Mouse (Mus musculus) forebrain, embryonic 13.5 days (tissue): Measurements from ENCODE around the gene Tsen34. TPM values are rescaled to one million over a fixed set of nuclear protein-coding genes. Genes with fewer than 3 reads are reported as not detected.
A peak's percentile ranks its signal among the peaks of the same experiment; 100 is the strongest.

Experiments
- ATAC-seq: fragments of 200-750 bp; cut with Nextera tagmentation; 2 replicates; pipeline ENCODE4 v1.8.0; 2017
- H3K27ac ChIP-seq: fragments of 300-500 bp; sonication (generic); 2 replicates; pipeline ENCODE4 v1.5.1; 2015; ENCODE audit warnings: inconsistent platforms, mild to moderate bottlenecking, moderate library complexity
- H3K27me3 ChIP-seq: fragments of 300-500 bp; sonication (generic); 2 replicates; pipeline ENCODE4 v1.6.1; 2015; ENCODE audit warnings: mild to moderate bottlenecking, inconsistent platforms
- H3K36me3 ChIP-seq: fragments of 300-500 bp; sonication (generic); 2 replicates; pipeline ENCODE4 v1.6.1; 2015; ENCODE audit warnings: mild to moderate bottlenecking, inconsistent platforms; ENCODE audit not compliant: poor library complexity, severe bottlenecking
- H3K4me1 ChIP-seq: fragments of 300-500 bp; sonication (generic); 2 replicates; pipeline ENCODE4 v1.6.1; 2015; ENCODE audit warnings: inconsistent platforms
- H3K4me2 ChIP-seq: fragments of 300-500 bp; sonication (generic); 2 replicates; pipeline ENCODE4 v1.6.1; 2015; ENCODE audit warnings: inconsistent platforms, mild to moderate bottlenecking, moderate library complexity
- H3K4me3 ChIP-seq: fragments of 300-500 bp; sonication (generic); 2 replicates; pipeline ENCODE4 v1.5.1; 2015; ENCODE audit warnings: mild to moderate bottlenecking, inconsistent platforms
- H3K9ac ChIP-seq: fragments of 300-500 bp; sonication (generic); 2 replicates; pipeline ENCODE4 v1.6.1; 2015; ENCODE audit warnings: mild to moderate bottlenecking, inconsistent platforms
- H3K9me3 ChIP-seq: fragments of 300-500 bp; sonication (generic); replicated peaks from 2 replicates; pipeline ENCODE4 v1.6.1; 2016; ENCODE audit warnings: inconsistent platforms
- WGBS: fragments of 180-500 bp; shearing (Covaris S2); methylation state at CpG from one replicate; pipeline ENCODE4 v1.1.7; 2015; 5-methylcytosine and 5-hydroxymethylcytosine counted together
- polyA plus RNA-seq: library from polyadenylated mRNA; unstranded; fragments of >200 nt; fragmentation: Nextera tagmentation; extraction: Ambion mirVana; gene quantifications from 2 replicates; pipeline ENCODE4 v1.2.1, GENCODE M21; 2015

Gene Tsen34
- polyA plus RNA-seq, result 227 and 236 TPM in 2 replicates

DNA sequence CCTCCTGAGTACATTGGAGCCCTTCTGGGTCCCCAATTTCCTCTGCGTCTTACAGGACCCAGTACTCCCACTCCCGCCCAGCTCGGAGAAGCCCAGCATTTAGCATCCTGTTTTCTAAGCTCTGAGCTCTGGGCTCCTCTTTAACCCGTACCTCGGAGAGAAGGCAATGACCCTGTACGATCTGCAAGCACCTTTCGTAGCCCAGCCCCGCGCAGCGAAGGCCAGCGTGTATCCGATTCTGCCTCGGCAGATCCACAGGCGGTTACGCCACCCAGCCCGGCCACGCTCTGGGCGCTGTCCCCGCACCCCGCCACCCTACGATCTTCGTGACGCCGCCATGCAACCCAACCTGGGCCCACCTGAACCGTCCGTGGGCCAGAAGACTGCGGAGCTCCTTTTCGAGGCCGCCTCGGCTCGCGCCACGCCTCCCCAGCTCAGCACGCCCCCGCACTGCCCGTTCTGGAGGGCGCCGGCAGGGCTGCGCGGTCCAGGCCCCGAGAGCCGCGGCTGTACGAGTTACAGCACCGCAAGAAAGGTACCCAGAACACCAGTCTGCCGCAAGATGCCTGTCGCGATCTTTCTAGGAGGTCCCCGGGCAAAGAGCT lies at the start of gene Tsen34:
Tsen34 (plus strand) TSS at position 482 of the 605 bp plus-strand sequence.
- Histone ChIP-seq H3K27me3 (no peaks in the 10 kb centered on the region), H3K27ac (peak within 1 kb of the TSS; percentile 89), H3K4me1 (peaks cover 26% of the 10 kb centered on the region), H3K9me3 (no peaks in the 10 kb centered on the region), H3K4me3 (peak within 1 kb of the TSS; percentile 75), H3K9ac (peak within 1 kb of the TSS; percentile 91), H3K4me2 (peak within 1 kb of the TSS; percentile 84), H3K36me3 (peaks cover 22% of the 10 kb centered on the region)
- WGBS, result under 1% methylated on average over 49 of the region's 49 CpGs
- peak; percentile 0; the same call in 1 of the 2 replicates for ATAC-seq

DNA sequence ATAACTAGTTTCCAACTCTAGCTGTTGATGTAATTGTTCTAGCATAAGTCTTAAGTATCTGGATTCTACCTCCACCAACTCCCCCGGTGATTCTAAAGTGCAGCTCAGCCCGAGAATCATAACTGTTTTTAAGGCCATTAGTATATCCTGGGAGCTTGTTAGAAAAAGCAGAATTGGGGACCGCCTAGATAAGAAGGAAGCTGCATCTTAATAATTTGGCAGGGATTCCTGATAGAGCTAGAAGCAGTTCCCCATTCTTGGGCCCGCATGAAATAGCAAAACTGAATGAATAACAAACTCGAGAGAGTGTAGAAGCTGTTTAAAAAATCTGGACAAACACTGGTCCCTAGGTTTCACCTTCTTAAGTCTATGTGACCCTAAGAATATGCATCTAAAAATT lies 49.3 kb upstream of the Tsen34 start:
- Histone ChIP-seq H3K4me2 (peak overlapping the region; percentile 93; the same call in 1 of the 2 replicates), H3K9ac (no peak overlapping the region), H3K27me3 (no peaks in the 10 kb centered on the region), H3K36me3 (peaks cover 46% of the 10 kb centered on the region), H3K9me3 (no peaks in the 10 kb centered on the region), H3K27ac (no peak overlapping the region), H3K4me1 (peaks cover 30% of the 10 kb centered on the region), H3K4me3 (no peak overlapping the region)
- ATAC-seq, result no peak
- WGBS, result 75% methylated on average over 5 of the region's 5 CpGs

DNA sequence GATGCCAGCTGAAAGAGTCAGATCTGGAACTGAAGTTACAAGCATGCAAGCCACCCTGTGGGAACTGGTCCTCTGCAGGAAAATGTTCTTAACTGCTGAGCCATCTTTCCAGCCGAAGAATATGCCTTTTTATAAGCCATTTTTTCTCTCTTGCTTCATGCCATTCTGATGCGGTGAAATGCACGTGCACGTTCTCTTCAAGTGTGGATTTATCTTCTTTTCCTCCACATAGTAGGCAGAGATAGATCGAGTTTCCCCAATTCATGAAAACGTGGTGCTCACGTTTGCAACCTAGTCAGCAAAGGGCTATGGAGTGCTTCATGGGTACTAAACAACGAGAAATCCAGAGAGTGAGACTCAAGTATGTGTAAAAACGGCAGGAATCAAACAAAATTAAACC lies 48.8 kb upstream of the Tsen34 start:
- Histone ChIP-seq H3K4me3 (peak overlapping the region; percentile 95), H3K27ac (no peak overlapping the region), H3K36me3 (peaks cover 42% of the 10 kb centered on the region), H3K9me3 (no peaks in the 10 kb centered on the region), H3K27me3 (no peaks in the 10 kb centered on the region), H3K9ac (0 out of 2 replicates have a peak overlapping the region, but pooled peaks have one; percentile 1), H3K4me1 (peaks cover 34% of the 10 kb centered on the region), H3K4me2 (peak overlapping the region; percentile 93)
- ATAC-seq, result no peak
- WGBS, result 24% methylated on average over 9 of the region's 9 CpGs

DNA sequence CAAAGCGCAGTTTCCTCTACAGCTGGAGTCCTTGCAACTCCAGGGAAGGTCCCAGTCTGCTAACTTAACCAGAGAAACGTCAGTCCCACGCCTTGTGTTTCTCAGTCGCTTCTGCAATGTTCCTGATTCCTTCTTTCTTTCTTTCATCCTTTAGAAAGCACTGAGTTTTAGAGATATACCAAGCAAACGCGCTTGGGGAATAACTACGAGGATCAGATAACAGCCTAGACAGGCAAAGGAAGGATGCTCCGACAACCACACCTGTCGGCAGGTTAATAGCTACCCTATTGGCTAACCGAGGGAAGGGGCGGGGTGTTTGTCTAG lies 48.4 kb upstream of the Tsen34 start:
- Histone ChIP-seq H3K4me1 (peaks cover 38% of the 10 kb centered on the region), H3K36me3 (peaks cover 38% of the 10 kb centered on the region), H3K27ac (peak overlapping the region; percentile 97; the same call in 1 of the 2 replicates)

DNA sequence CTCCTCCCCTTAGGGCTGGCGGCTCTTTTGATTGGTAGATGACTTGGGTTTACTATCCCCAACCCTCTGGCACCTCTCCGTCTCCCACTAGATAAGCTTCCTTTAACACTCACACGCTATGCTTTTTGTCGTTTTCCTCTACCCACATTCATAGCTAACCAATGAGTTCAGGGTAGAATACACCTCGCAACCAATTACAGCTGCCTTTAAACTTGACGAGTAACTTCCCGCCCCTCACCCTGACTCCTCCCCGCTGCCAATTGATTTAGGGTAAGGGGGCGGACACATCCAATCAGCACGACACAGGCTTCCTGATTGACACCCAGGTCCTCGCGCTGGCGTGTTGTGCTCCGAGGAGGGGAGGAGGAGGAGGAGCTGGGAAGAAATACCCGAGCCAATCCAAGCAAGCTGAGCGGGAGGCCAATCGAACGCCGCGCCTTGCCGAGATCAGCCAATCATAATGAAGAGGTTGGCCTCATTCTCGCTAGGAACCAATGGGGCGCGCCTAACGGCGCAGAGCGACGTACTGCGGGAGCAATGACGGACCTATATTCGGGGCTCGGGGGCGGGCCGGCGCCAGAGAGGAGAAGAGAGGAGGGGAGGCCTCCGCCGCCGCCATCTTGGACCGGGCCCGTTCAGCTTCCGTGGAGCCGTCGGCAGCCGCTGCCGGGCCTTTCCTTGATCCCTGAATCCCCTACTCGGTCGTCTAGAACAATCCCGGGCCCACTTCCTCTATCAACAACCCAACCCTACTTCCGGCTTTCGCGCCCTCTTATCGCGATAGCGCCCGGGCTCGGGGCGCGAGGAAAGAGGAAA lies 47.8 kb upstream of the Tsen34 start, which contains the start of gene Cnot3:
Cnot3 (plus strand) TSS at position 597 of the 816 bp plus-strand sequence.
- Histone ChIP-seq H3K9me3 (no peaks in the 10 kb centered on the region), H3K27me3 (no peaks in the 10 kb centered on the region), H3K4me1 (peaks cover 43% of the 10 kb centered on the region), H3K4me3 (peak within 1 kb of the TSS; percentile 95), H3K4me2 (peak within 1 kb of the TSS; percentile 93), H3K36me3 (peaks cover 32% of the 10 kb centered on the region), H3K9ac (peak within 1 kb of the TSS; percentile 99), H3K27ac (peak within 1 kb of the TSS; percentile 97)
- under 1% methylated on average over 58 of the region's 58 CpGs for WGBS
- peak; percentile 98 for ATAC-seq

More for the DNA sequence above, 48.4 kb upstream of the Tsen34 start:
- Histone ChIP-seq H3K4me3 (peak overlapping the region; percentile 95), H3K9me3 (no peaks in the 10 kb centered on the region), H3K27me3 (no peaks in the 10 kb centered on the region), H3K9ac (0 out of 2 replicates have a peak overlapping the region, but pooled peaks have one; percentile 1), H3K4me2 (peak overlapping the region; percentile 93)
- no peak for ATAC-seq
- 1% methylated on average over 11 of the region's 11 CpGs for WGBS

DNA sequence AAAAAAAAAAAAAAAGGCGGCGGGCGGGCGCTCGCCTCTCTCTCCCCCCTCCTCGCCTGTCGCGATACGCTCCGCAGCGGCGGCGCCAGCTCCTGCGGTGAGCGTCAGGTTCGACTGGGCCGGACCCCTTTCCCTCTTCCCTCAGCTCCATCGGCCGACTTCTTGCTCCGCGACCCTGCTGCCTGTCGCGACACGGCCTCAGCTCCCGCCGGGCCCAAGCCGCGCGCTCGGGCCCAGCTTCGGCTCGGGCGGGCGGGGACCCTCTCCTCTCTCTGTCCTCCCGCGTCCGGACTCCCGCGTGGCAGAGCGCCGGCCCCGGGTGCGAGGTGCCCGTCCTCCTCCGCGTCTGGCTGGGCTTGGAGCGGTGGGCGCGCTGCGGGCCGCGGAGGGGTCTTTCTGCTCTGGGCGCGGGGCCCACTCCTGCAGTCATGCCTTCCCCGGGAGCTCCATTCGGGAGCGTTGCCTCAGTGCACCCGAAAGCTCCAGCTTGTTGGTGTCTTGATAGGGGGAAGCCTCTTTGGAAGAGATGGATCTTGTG lies 47.1 kb upstream of the Tsen34 start:
- Histone ChIP-seq H3K27me3 (no peaks in the 10 kb centered on the region), H3K4me3 (peak overlapping the region; percentile 95), H3K4me2 (peak overlapping the region; percentile 93), H3K9me3 (no peaks in the 10 kb centered on the region), H3K9ac (peak overlapping the region; percentile 99), H3K36me3 (peaks cover 31% of the 10 kb centered on the region), H3K27ac (peak overlapping the region; percentile 97), H3K4me1 (peaks cover 43% of the 10 kb centered on the region)
- WGBS, result under 1% methylated on average over 51 of the region's 58 CpGs
- no peak; the same call in 1 of the 2 replicates for ATAC-seq

DNA sequence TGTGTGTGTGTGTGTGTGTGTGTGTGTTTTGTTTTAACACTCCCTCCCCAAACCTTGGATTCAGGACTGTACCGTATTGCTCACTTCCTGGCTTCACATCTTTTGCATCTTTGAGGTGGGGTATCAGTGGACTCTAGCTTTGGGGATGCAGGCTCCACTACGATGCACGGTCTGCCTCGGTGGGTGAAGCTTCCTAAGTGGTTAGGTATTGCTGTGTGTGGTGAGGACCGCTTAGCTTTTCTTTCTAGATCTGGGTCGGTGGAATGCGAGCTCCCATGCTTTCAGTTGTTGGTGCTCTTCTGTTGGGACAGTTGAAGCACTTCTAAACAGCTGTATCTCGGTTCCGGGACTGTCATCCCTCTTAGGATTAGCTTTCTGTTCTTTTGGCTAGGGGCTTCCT lies 46.5 kb upstream of the Tsen34 start:
- 18% methylated on average over 9 of the region's 9 CpGs for WGBS
- Histone ChIP-seq H3K9me3 (no peaks in the 10 kb centered on the region), H3K4me2 (peak overlapping the region; percentile 93), H3K36me3 (peaks cover 31% of the 10 kb centered on the region), H3K4me1 (peaks cover 43% of the 10 kb centered on the region), H3K27me3 (no peaks in the 10 kb centered on the region), H3K9ac (peak overlapping the region; percentile 99), H3K27ac (peak overlapping the region; percentile 97), H3K4me3 (peak overlapping the region; percentile 95)
- no peak for ATAC-seq

DNA sequence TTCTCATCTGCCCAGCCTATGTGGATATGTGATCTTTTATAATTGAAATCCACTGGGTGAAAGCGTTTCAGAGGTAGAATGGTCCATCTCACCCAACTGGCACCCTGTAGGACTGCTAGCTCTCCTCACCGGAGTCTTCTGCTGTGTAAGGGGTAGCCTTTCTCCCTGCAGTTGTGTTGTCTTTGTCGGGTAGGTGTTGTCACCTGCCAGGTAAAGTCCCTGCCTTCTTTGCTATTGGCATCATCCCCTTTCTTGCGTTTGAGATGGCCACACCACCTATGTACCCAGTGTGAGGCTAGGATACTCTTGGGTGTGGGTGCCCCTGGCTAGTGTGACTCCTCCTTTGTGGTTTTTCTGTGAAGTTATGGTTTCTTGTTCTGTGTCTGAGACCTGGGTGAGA lies 46.0 kb upstream of the Tsen34 start:
- peak overlapping the region; percentile 93 for H3K4me2 ChIP-seq
- no peak overlapping the region for H3K27ac ChIP-seq

DNA sequence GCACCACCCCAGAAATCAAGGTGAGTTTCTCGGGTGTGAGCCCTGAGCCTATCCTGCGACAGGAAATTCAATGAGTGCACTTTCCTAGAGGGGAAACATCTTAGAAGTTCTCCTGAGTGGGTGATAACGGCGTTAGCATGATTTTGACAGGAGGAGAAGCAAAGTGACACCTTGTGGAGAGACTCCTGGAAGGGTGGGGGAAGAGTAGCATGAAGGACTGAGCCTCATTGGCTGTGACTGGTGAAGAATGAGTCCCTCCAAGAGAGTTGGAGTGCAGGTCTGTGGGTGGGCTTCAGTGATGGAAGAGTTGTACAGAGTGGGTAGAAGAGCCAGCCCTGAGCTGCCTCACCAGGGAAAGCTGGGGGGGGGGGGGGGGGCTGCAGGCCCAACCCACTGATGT lies 35.7 kb upstream of the Tsen34 start:
- Histone ChIP-seq H3K4me3 (no peak overlapping the region), H3K9me3 (no peaks in the 10 kb centered on the region), H3K4me1 (no peaks in the 10 kb centered on the region), H3K27me3 (no peaks in the 10 kb centered on the region), H3K9ac (no peak overlapping the region), H3K27ac (no peak overlapping the region), H3K4me2 (no peak overlapping the region), H3K36me3 (peaks cover 98% of the 10 kb centered on the region)
- WGBS, result 93% methylated on average over 4 of the region's 4 CpGs
- ATAC-seq, result no peak

More for the DNA sequence above, 46.0 kb upstream of the Tsen34 start:
- Histone ChIP-seq H3K27me3 (no peaks in the 10 kb centered on the region), H3K4me1 (peaks cover 43% of the 10 kb centered on the region), H3K4me3 (peak overlapping the region; percentile 95), H3K36me3 (peaks cover 32% of the 10 kb centered on the region), H3K9me3 (no peaks in the 10 kb centered on the region), H3K9ac (peak overlapping the region; percentile 99)
- 64% methylated on average over 4 of the region's 4 CpGs for WGBS
- no peak for ATAC-seq

DNA sequence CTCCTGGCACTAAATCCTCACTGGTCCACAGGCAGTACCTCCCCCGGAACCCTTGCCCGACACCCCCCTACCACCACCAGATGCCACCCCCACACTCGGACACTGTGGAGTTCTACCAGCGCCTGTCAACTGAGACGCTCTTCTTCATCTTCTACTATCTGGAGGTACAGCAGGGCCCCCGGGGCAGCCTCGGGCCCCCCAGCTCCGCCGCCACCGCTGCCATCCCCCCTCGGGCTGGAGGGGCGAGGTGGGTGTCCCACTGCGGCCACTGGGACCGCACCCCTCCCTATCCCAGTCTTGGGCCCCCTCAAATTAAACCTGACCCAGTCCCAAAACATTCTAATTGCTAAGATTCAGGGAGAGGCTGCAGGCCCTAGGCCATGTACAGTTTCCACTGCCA lies 34.1 kb upstream of the Tsen34 start:
- no peak for ATAC-seq
- 93% methylated on average over 14 of the region's 14 CpGs for WGBS

DNA sequence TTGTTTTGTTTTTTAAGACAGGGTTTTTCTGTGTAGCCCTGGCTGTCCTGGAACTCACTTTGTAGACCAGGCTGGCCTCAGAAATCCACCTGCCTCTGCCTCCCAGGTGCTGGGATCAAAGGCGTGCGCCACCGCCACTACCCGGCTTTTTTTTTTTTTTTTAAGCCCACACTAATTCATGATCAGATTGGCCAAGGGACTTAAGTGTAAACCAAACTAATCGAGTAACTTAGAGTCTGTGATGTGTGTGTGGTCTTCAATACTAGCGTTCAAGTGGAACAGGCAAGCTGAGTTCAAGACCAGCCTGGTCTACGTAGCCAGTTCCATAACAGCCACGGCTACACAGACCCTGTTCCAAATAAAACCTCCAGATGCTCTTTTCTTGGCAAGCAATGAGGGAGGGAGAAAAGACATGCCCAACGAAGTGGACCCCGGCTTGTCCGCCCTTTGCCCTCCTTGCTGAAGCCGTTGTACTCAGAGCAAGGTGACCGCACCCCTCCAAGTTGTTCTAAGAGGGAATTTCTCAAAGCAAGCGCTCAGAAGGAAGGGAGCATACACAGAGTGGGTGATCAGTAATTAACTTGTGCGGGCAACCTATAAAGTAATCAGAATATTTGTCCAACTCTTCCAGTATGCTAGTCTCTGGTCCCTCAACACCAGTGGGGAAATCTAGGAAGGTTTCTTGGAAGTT lies 28.0 kb upstream of the Tsen34 start:
- peak overlapping the region; percentile 61 for H3K4me3 ChIP-seq
- peak overlapping the region; percentile 74 for H3K9ac ChIP-seq
- peaks cover 23% of the 10 kb centered on the region for H3K4me1 ChIP-seq
- H3K9me3 ChIP-seq, result no peaks in the 10 kb centered on the region
- ATAC-seq, result peak; percentile 7
- peak overlapping the region; percentile 55 for H3K27ac ChIP-seq
- H3K36me3 ChIP-seq, result peaks cover 38% of the 10 kb centered on the region
- WGBS, result 31% methylated on average over 15 of the region's 15 CpGs
- no peaks in the 10 kb centered on the region for H3K27me3 ChIP-seq
- peak overlapping the region; percentile 66 for H3K4me2 ChIP-seq

More for the DNA sequence above, 34.1 kb upstream of the Tsen34 start:
- Histone ChIP-seq H3K4me3 (no peak overlapping the region), H3K4me2 (no peak overlapping the region), H3K9ac (no peak overlapping the region), H3K9me3 (no peaks in the 10 kb centered on the region), H3K27ac (no peak overlapping the region), H3K27me3 (no peaks in the 10 kb centered on the region), H3K36me3 (peaks cover 97% of the 10 kb centered on the region), H3K4me1 (peaks cover 6% of the 10 kb centered on the region)
